Mouse (Mus musculus): ENCODE data around the gene Gm6020. TPM values are rescaled to one million over a fixed set of nuclear protein-coding genes. Genes with fewer than 3 reads are reported as not detected.

Gene Gm6020
- polyA plus RNA-seq, 1 experiment from 2014 or later = not detected

- no peaks in the 10 kb centered on the region for H3K27me3 ChIP-seq (ENCODE audit: control insufficient read depth, insufficient read depth, low read length)
- no peaks in the 10 kb centered on the region for H3K9me3 ChIP-seq (ENCODE audit: control insufficient read depth, low read depth, low read length)
- peak within 1 kb of the TSS; percentile 51 for H3K4me2 ChIP-seq (replicated peaks; ENCODE audit: low read depth, low read length)
- no peak for ATAC-seq (ENCODE audit: insufficient number of reproducible peaks, insufficient read depth, low FRiP score, low read depth)
- H3K9ac ChIP-seq (replicated peaks; ENCODE audit: low read depth, low read length) = peak within 1 kb of the TSS; percentile 2; the same call in 1 of the 2 replicates
- H3K27ac ChIP-seq (ENCODE audit: low read length) = peak within 1 kb of the TSS; percentile 93
- 57% methylated on average over 36 of the region's 36 CpGs for WGBS
- no peaks in the 10 kb centered on the region for H3K36me3 ChIP-seq (ENCODE audit: control insufficient read depth, insufficient read depth, low read length)
- peak within 1 kb of the TSS; percentile 56 for H3K4me3 ChIP-seq (ENCODE audit: low read depth, low read length)
- H3K4me1 ChIP-seq (ENCODE audit: control insufficient read depth, insufficient read depth, low read length) = no peaks in the 10 kb centered on the region
Measured at GRCm38 (mm10) chr19:61227941-61228701, 44.4 kb downstream of the Gm6020 start, which contains the start of gene Csf2ra. Gene Csf2ra, minus strand, starts transcription at chr19:61228429.

Other genes with a start within 250 kb of the Gm6020 start
- 50.0 and 59.7 TPM in 2 replicates for gene Zfp950, start 43.0 kb upstream of the Gm6020 start, polyA plus RNA-seq (2014; fragmentation: Nextera tagmentation; extraction: Ambion mirVana)
- gene Gm7102, start 7.6 kb upstream of the Gm6020 start, polyA plus RNA-seq (2014; fragmentation: Nextera tagmentation; extraction: Ambion mirVana) = 0.22 TPM in 1 of 2 replicates, not detected in the other
- 35.4 and 38.4 TPM in 2 replicates for gene Csf2ra, start 44.5 kb downstream of the Gm6020 start, polyA plus RNA-seq (2014; fragmentation: Nextera tagmentation; extraction: Ambion mirVana)
- not detected in 2 replicates for gene Gm21060, start 113.2 kb downstream of the Gm6020 start, polyA plus RNA-seq (2014; fragmentation: Nextera tagmentation; extraction: Ambion mirVana)

Data from stomach, embryonic 14.5 days (tissue).